Mouse (Mus musculus): ENCODE measurements around the gene Adcy7.
A peak's percentile ranks its signal among the peaks of the same experiment; 100 is the strongest.

The Adcy7 gene

DNA sequence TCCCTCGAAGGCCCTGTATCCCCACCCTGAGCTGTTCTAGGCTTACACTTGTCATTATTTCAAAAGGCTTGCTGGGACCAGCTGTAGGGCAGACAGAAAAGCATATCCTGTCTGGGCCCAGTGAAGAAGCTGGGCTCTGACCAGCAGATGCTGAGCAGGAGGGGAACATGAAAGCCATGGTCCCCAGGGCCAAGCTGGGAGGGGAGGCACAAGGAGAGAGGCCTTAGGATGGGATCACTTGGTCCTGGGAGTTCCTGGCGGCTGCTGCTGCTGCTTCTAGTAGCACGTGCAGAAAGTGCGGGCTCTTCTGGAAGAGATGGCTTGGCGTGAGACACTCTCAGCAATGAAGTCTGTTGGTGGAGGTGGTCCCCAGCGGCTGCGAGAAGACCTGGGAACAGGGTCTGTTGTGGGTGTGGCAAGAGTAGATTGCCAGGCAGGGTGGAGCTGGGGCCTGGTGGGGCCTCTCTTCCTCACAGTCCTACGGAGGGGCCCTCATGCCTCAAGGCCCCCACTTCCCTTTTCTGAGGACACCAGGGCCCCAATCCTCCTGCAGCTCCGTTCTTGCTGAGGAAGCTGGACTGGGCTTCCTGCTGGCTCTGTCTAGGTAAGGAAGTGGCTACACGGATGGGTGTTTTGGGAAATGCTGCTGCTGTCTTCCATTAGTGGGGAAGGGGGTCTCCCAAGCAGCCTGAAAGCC is 27.9 kb downstream of the Adcy7 start:
- no peak for DNase-seq (ENCODE audit: low read depth, low spot score)

DNA sequence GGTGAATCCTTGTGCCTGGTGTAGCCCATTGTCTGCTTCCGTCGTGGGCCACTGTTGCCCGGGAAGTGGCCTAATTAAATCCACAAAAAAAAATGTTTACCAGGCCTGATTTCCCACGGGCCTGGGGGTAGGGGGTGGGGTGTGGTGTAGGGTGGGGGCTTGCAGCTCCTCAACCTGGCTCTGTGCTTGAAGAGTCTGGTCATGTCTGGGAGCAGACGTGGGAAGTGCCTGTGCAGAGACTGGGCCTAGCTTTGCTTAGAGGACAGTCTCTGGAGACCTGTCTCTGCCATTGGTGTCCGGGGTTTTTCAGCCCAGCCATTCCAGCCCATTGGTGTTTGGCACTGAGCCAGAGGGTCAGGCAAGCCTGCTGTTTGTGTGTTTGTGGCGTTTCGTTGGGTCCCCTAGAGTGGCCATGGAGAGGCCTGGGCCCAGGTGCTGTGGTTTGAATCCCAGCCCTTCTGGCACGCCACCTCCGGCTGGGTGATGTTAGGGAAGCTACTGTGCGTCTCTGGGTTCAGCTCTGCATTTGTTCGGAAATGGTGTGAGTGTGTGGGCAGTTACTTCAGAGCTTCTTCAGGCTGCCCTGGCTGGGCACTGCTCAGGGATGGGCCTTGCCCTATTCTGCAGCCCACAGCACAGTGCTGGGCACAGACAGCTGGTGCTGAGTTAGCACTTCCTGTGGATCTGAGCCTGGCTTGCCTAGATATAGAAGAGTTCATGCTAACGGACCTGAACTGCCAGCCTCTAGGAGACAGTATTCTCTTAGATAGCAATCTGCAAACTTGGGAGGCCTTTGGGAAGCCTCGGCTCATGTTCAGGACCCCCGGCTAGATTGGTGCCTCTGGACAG is 29.6 kb downstream of the Adcy7 start:
- no peak for DNase-seq (ENCODE audit: low read depth, low spot score)

DNA sequence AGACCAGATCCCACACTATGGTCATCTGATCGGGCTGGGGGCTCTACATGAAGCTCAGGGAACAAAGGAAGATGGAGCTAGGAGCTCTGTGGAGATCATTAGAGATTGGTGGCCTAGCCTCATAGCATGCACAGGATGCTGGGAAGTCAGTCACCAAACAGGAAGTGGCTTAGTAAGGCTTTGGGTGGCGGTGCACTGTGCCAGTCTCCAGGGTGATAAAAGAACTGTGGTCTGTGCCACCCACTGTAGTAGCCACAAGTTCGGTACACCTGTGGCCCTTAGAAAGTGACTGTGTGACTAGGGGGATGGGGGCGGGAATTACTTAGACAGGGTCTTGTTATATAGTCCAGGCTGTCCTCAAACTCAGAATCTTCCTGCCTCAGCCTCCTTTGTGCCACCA is 33.6 kb downstream of the Adcy7 start:
- no peak for DNase-seq (ENCODE audit: low read depth, low spot score)

DNA sequence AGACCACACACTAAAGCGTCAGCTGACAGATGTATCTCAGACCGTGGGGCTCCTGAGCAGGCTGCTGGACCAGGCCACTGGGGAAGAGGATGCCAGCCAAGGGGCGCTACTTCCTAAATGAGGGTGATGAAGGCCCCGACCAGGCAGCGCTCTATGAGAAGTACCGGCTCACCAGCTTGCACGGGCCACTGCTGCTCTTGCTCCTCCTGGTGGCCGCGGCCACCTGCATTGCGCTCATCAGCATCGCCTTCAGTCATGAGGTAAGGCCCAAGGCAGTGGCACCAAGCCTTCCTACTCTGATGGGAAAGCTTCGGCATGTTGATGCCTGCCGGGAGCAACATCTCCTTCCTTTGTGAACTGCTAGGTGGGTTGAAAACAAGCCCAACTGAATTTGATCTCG is 34.3 kb downstream of the Adcy7 start:
- no peak for DNase-seq (ENCODE audit: low read depth, low spot score)

DNA sequence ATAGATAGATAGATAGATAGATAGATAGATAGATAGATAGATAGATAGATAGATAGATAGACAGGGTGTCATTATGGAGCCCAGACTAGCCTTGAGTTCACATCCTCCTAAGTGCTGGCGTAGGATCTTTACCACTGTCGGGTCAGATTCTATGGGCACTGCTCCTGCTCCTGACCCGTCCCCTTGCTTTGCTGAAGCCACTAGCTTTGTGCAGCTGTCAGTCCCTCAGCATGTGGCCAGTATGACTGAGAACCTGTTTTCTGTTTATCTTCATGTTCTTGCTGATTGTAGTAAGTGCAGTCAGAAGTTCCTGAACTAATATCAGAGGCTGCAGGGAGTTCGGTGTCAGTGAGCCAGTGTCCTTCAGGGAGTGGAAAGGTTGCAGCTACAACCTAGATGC is 35.5 kb downstream of the Adcy7 start:
- no peak for DNase-seq (ENCODE audit: low read depth, low spot score)

DNA sequence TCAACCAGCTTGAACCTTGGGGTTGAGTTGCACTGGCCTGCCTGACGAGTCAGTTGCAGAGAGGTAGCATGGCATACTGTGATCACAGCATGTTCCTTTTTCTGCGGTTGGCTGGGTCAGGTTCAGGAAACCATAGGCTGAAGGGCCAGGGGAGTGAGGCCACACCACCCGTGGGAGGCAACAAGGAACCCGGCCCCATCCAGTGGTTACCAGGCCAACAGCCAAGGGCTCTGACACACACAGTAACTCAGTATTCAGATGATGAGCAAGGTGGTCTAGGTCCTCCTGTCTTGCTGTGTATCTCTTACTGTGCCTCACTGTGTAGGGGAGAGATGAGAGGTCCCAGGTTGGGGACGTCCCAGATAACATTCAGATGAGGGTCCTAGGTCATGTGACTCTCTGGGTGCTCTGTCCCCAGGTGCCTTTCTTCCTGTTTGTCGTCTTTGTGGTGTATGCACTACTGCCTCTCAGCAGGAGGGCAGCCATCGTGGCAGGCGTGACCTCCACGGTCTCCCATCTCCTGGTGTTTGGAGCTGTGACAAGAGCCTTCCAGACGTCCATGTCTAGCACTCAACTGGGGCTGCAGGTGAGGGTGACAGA is 37.2 kb downstream of the Adcy7 start:
- DNase-seq (ENCODE audit: low read depth, low spot score): no peak

DNA sequence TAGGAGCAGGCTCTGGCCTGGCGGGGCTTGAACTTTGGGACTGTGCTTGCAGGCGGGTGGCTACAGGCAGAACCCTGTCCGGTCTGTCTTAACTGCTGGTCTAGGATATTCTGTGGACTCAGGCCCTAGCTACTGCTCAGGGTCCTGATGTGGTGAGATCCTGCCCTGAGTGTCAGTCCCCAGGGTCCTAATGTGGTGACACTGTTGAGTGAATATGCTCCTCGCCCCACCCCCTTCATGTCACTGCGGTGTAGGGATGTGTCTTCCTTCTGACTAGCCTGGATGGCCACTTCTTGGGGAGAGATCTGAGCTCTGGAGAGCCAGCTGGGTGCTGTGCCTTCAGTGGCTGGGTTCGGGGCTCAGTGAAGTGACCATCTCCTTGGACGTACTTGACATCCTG is 37.7 kb downstream of the Adcy7 start:
- DNase-seq (ENCODE audit: low read depth, low spot score): no peak

DNA sequence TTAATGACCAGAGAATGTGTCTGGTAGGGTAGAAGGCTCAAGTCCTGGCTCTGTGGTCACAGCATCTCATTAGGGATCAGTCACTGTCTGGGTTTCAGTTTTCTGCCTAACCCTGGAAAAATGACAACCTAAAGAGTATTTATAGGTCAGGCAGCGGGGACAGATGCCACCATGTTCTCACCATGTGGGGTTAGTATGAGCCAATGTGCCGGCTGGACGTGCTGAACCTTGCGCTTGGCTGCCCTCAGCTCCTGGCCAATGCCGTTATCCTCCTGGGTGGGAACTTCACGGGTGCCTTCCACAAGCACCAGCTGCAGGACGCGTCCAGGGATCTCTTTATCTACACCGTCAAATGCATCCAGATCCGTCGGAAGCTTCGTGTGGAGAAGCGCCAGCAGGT is 38.1 kb downstream of the Adcy7 start:
- no peak for DNase-seq (ENCODE audit: low read depth, low spot score)

DNA sequence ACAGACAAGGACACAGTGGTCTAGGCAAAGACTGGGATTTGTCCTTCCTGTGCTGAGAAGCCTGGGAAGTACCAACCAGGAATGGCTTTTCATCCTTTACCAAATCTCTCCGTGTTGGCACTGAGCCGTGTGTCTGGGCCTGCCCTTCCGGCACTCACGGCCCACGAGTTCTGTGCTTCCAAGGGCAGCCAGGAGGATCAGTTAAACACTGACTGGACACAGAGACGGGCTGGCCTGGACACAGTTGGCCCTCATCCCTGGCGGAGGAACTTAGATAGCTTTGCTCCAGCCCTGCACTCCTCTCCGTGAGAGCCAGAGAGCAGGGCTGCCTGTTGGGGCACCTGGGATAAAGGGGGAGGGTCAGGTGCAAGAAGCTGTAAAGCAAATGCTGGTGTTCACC is 40.8 kb downstream of the Adcy7 start:
- DNase-seq (ENCODE audit: low read depth, low spot score): peak; percentile 32

DNA sequence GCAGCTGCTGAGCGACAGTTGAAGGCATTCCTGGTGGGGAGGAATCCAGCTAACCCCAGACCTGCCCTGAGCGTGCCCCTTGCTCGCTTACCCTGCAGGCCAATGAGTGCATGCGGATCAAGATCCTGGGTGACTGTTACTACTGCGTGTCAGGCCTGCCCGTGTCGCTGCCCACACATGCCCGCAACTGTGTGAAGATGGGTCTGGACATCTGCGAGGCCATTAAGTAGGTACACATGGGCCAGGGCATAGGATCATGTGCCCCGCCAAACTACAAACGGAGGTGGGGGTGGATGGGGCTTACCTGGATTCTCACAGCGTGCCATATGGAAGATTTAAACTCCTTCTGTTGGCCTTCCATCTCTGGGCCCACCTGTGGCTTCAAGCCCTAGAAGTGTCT is 41.8 kb downstream of the Adcy7 start:
- DNase-seq (ENCODE audit: low read depth, low spot score): no peak

DNA sequence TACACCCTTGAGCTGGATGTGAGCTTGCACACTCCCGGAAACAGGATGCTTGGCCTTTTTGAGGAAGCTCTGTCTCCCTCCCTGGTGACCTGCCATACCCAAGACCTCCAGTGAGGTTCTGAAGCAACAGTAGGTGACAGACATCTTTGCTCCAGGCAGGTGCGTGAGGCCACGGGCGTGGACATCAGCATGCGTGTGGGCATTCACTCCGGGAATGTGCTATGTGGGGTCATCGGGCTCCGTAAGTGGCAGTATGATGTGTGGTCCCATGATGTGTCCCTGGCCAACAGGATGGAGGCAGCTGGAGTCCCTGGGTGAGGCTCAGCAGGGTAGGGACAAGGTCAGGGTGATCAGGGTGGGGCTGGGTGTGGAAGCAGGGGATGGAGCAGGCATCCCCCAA is 43.1 kb downstream of the Adcy7 start:
- no peak for DNase-seq (ENCODE audit: low read depth, low spot score)

DNA sequence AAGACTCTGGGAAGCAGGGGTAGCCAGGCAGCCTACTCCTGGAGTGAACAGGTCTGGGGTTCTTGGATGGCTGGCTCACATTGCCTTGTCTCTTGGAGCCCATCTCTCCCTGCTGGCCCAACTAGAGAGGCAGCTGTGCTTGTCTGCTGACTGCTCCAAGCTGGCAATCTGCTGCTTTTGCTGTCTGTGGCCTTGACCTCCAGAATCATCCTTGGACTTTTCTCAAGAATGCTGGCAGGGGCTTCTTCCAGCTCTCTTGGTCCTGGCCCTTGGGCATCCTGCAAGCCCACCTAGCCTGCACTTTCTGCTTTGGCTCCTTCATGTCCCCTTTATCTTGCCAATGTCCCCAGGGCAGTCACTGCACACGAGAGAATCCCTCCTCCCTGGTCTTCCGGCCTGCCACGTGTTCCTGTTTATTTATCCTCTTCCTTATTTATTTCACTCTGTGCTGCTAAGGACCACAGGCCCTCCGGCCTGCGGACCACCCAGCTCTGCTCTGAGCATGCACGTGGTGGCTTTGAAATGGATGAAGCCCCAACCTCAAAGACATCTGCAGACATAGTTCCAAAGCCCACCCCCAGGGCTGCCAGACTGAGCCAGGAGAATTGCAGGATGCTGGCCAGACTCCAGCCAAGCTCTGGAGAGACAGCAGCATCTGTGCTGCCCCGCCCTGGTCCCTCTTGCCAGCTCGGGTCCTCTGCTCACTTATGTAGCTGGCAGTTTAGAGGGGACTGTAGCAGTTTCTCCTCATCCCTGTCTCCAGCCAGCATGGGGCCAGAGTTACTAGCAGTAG is 44.1 kb downstream of the Adcy7 start:
- DNase-seq (ENCODE audit: low read depth, low spot score): peak; percentile 42

DNA sequence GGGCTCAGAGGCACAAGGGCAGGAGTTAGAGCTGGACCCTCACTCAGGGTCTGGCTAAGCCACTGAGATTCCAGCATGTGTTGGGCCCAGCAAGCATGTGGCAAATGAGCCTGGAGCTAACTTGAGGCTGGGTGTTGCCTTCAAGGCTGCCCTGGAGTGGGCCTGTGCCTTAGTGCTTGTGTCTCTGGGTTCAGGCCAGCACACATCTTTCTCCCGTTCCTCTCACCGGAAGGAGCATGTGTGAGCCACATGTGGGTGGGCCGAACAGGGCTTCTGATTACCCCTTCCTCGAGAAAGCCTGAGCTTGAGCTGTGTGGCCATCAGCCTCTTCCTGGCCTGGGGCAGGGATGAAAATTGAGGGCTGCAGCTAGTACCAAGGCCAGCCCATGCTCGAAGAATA is 45.1 kb downstream of the Adcy7 start:
- no peak for DNase-seq (ENCODE audit: low read depth, low spot score)

DNA sequence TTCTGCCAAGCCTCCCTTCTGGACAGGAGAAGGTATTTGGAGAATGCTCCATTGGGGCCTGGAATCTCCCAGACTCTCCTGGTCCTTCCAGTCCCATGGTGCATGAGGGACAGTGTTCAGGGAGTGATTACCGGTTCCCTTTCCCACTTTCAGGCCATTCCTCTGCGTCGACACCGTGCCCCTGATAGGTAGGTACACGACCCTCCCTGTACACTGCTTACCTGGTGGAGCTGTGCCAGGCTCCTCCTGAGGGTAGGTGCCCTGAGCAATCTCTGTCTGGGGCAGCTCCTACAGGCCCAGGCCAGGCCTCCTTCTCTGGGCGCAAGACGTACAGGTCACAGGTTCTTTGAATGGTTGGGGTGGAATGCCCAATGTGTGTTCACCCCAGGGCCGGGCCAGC is 45.9 kb downstream of the Adcy7 start:
- DNase-seq (ENCODE audit: low read depth, low spot score): no peak

DNA sequence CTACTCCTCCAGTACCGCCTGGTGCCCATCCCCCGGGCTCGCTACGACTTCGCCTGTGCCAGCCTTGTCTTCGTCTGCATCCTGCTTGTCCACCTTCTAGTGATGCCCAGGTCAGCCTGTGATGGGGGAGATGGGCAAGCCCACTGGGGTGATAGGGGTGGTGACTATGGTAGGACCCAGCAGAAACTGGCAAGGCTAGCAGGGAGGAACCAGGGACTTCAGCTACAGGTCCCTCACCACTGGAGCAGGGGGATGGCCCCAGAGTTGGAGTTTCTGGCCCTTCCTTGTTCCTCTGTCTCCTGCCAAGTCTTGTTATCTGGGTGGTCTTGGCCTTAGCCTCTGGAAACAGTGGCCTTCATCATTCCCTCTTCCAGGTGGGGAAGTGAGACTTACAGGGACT is 47.9 kb downstream of the Adcy7 start:
- DNase-seq (ENCODE audit: low read depth, low spot score): no peak

DNA sequence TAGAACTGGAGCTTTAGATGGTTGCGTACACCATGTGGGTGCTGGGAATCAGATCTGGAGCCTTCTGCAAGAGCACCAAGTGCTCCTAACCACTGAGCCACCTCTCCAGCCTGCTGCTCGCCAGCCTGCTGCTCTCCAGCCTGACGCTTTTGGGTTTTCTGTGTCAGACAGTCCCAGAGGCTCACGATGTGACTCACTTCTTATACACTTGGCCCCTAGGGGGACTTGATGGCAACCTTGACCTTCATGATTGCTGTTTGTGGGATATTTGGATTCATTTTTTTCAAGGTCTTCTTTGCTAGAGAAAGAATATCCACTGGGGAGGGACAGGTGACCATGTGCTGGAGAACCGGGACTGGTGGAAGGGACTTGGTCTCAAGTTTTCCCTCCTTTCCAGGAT is 49.2 kb downstream of the Adcy7 start:
- no peak for DNase-seq (ENCODE audit: low read depth, low spot score)

DNA sequence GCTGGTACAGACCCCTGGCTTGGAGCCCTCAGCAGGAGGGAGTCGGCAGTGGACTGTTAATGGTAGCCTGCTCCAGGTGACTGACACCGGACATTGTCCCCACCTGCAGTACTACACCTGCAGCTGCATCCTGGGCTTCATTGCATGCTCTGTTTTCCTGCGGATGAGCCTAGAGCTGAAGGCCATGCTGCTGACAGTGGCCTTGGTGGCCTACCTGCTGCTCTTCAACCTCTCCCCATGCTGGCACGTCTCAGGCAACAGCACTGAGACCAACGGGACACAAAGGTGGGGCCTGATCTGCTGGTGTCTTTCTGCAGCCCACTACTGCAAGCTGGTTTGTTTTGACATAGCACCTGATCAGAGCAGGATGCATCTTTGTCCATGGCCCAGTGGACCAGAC is 51.3 kb downstream of the Adcy7 start:
- DNase-seq (ENCODE audit: low read depth, low spot score): no peak

DNA sequence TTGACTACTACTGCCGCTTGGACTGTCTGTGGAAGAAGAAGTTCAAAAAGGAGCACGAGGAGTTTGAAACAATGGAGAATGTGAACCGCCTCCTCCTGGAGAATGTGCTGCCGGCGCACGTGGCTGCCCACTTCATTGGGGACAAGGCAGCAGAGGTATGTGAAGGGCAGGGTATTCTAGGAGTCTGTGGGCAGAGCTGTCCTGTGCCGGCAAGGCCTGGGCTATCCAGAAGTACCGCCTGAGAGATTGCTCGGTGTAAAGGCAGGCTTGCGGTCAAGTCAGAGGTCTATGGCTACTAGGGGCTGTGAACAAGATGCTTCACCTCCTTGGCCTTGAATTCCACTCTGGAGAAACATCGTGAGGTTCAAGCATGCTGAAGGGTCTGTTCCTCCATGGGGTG is 52.6 kb downstream of the Adcy7 start:
- DNase-seq (ENCODE audit: low read depth, low spot score): no peak

DNA sequence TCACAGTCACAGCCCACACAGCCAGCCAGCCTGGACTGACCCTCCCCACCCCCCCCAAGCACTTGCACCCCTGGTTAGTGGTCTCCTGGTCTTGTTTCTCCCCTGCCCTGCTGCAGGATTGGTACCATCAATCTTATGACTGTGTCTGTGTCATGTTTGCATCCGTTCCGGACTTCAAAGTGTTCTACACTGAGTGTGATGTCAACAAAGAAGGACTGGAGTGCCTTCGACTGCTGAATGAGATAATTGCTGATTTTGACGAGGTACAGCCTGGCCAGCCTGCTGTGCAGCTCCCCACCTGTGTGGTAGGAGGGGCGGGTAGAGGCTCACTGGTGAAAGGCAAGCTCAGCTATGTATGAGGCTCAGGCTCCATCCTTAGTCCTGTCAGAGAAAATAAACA is 53.0 kb downstream of the Adcy7 start:
- no peak for DNase-seq (ENCODE audit: low read depth, low spot score)

DNA sequence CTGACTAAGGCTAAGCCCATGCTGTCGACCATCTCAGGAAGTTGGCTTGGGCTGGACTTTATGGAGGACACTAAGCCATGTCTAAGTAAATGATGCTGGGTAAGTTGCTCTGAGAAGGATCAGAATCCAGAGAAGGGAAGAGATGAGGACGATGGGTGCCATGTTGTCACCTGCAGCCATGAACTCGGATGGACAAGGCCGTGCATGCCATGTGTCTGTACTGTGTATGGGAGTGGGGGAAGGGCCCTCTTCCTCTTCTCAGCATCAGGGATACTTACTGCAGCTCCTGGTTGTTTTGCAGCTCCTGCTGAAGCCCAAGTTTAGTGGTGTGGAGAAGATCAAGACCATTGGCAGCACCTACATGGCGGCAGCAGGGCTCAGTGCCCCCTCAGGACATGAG is 53.6 kb downstream of the Adcy7 start:
- no peak for DNase-seq (ENCODE audit: low read depth, low spot score)

DNA sequence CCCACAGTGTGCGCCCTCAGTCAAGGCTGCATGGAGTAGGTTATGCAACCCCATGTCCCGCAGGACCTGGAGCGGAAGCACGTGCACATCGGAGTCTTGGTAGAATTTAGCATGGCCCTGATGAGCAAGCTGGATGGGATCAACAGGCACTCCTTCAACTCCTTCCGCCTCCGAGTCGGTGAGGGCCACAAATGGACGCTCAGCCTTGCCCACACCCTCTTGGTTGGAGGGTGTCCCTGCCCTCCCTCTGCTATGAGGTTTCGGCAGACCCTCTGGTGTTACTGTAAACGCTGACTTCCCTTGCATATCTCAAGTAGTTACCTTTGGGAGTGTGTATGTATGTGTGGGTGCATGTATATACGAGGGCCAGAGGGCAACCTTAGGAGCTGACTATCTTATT is 54.1 kb downstream of the Adcy7 start:
- no peak for DNase-seq (ENCODE audit: low read depth, low spot score)

DNA sequence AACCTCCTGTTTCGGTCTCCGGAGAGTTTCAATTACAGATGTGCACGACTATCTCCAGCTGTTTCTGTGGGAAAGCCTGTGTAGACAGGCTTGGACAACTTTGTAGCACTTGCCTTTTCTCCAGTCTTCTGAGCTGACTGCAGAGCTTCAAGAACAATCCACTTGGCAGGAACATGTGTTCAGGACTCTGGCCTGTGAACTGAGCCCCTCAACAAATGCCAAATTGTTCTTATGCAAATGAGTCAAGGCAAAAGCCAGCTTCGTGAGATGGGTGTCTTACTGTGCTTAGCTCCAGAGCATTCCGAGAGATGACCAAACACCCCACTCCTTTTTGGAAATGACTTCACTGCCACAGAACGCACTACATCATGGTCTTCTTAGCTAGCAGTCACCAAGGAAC is 56.5 kb downstream of the Adcy7 start:
- DNase-seq (ENCODE audit: low read depth, low spot score): peak; percentile 62
